Mouse (Mus musculus) liver, adult 2 months (tissue): ENCODE results near the gene Olfr1148. TPM values are rescaled to one million over a fixed set of nuclear protein-coding genes. Genes with fewer than 3 reads are reported as not detected.

ENCODE experiments used
- DNase-seq: peaks from one replicate; pipeline ENCODE4 v3.0.0-alpha.2; 2011; ENCODE audit warnings: low read depth, low spot score; ENCODE audit errors: extremely low read depth
- H3K27ac ChIP-seq: fragments of 200-500 bp; replicated peaks from 2 replicates; pipeline ENCODE4 v1.5.1; 2012; ENCODE audit warnings: low read depth, mild to moderate bottlenecking, control low read depth, inconsistent platforms, low read length; ENCODE audit not compliant: insufficient read depth
- H3K27me3 ChIP-seq: fragments of 200-500 bp; 2 replicates; pipeline ENCODE4 v1.6.1; 2012; ENCODE audit warnings: mild to moderate bottlenecking, moderate library complexity, low read length, inconsistent platforms; ENCODE audit not compliant: control insufficient read depth, insufficient read depth
- H3K36me3 ChIP-seq: fragments of 200-500 bp; 2 replicates; pipeline ENCODE4 v1.6.1; 2012; ENCODE audit warnings: low read length, inconsistent platforms; ENCODE audit not compliant: control insufficient read depth, insufficient read depth
- H3K4me1 ChIP-seq: fragments of 200-500 bp; 2 replicates; pipeline ENCODE4 v1.6.1; 2011; ENCODE audit warnings: low read length; ENCODE audit not compliant: control insufficient read depth, insufficient read depth
- H3K4me3 ChIP-seq: fragments of 200-500 bp; 2 replicates; pipeline ENCODE4 v1.5.1; 2011; ENCODE audit warnings: low read depth, mild to moderate bottlenecking, control low read depth, low read length, moderate library complexity; ENCODE audit not compliant: insufficient read depth
- H3K79me2 ChIP-seq: fragments of 200-500 bp; 2 replicates; pipeline ENCODE4 v1.6.1; 2012; ENCODE audit warnings: inconsistent platforms, mild to moderate bottlenecking, low read length, moderate library complexity; ENCODE audit not compliant: control insufficient read depth, insufficient read depth
- H3K9ac ChIP-seq: fragments of 200-500 bp; 2 replicates; pipeline ENCODE4 v1.6.1; 2012; ENCODE audit warnings: low read depth, mild to moderate bottlenecking, control low read depth, inconsistent platforms, low read length
- CTCF ChIP-seq: fragments of 200-500 bp; IDR thresholded peaks from 2 replicates; pipeline ENCODE4 v1.5.1; 2011; ENCODE audit warnings: low read depth, low read length, control low read depth
- POLR2A ChIP-seq: fragments of 200-500 bp; IDR thresholded peaks from 2 replicates; pipeline ENCODE4 v1.6.1; 2011; ENCODE audit warnings: low read length, control low read depth; ENCODE audit not compliant: insufficient read depth; ENCODE audit errors: extremely low read depth
- WGBS: fragments of 180-500 bp; shearing (Covaris S2); methylation state at CpG from one replicate; pipeline ENCODE4 v1.1.7; 2018; 5-methylcytosine and 5-hydroxymethylcytosine counted together
- polyA plus RNA-seq: library from polyadenylated mRNA; depleted of rRNA; stranded (reverse); fragments of >200 nt; gene quantifications from 2 replicates; pipeline ENCODE4 v1.2.3, GENCODE M21; 2012; rRNA removed
- total RNA-seq: library from RNA; depleted of rRNA; stranded (reverse); fragments of >200 nt; gene quantifications from 2 replicates; pipeline ENCODE4 v1.2.3, GENCODE M21; 2014; rRNA removed

Olfr1148 gene
- not detected in 2 replicates for total RNA-seq
- not detected in 2 replicates for polyA plus RNA-seq

- WGBS, result 93% methylated on average over 1 of the region's 1 CpGs
- no peaks in the 10 kb centered on the region for H3K79me2 ChIP-seq
- TF ChIP-seq POLR2A, result no peak
- no peak for TF ChIP-seq CTCF
- no peaks in the 10 kb centered on the region for H3K27me3 ChIP-seq
- no peak within 1 kb of the TSS for H3K27ac ChIP-seq
- no peaks in the 10 kb centered on the region for H3K36me3 ChIP-seq
- no peak for DNase-seq
- H3K4me1 ChIP-seq, result no peaks in the 10 kb centered on the region
- H3K9ac ChIP-seq, result no peak within 1 kb of the TSS
- H3K4me3 ChIP-seq, result no peak within 1 kb of the TSS
These were observed at the start of gene Olfr1148 for GRCm38 (mm10) chr2:87830233-87830632. Gene Olfr1148, plus strand, starts transcription at chr2:87830533.

- Histone ChIP-seq H3K27ac (no peak within 1 kb of the TSS), H3K36me3 (no peaks in the 10 kb centered on the region), H3K27me3 (no peaks in the 10 kb centered on the region), H3K4me3 (no peak within 1 kb of the TSS), H3K9ac (no peak within 1 kb of the TSS), H3K79me2 (no peaks in the 10 kb centered on the region), H3K4me1 (no peaks in the 10 kb centered on the region)
- no peak for DNase-seq
- TF ChIP-seq POLR2A, result no peak
- TF ChIP-seq CTCF, result no peak
These were observed 30.0 kb upstream of the Olfr1148 start, which contains the start of gene Olfr1143 for GRCm38 (mm10) chr2:87800292-87800691. Gene Olfr1143, plus strand, starts transcription at chr2:87800592.

DNA sequence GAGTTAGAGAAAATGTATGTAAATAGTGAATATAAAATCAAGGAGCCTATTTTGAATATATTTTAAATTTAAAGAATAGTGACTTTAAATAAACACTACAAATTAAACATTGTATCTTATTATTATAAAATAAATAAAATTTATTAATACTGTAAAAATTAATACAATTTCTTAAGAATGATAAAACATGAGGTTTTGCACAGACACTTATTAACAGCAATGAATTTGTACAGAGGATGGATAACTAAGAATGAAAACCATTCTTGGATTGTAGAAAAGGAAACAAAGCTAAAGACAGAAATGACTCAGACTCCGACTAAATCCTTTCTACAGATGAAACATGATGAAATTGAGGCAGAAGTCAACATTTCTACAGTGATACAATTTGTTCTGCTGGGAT is 20.8 kb upstream of the Olfr1148 start, which contains the start of gene Olfr1145:
Olfr1145 (plus strand) TSS at position 301 of the 400 bp plus-strand sequence.
- Histone ChIP-seq H3K79me2 (no peaks in the 10 kb centered on the region), H3K4me3 (no peak within 1 kb of the TSS), H3K36me3 (no peaks in the 10 kb centered on the region), H3K27me3 (no peaks in the 10 kb centered on the region), H3K4me1 (no peaks in the 10 kb centered on the region), H3K27ac (no peak within 1 kb of the TSS), H3K9ac (no peak within 1 kb of the TSS)
- no peak for DNase-seq
- 63% methylated on average over 1 of the region's 1 CpGs for WGBS
- no peak for TF ChIP-seq POLR2A

DNA sequence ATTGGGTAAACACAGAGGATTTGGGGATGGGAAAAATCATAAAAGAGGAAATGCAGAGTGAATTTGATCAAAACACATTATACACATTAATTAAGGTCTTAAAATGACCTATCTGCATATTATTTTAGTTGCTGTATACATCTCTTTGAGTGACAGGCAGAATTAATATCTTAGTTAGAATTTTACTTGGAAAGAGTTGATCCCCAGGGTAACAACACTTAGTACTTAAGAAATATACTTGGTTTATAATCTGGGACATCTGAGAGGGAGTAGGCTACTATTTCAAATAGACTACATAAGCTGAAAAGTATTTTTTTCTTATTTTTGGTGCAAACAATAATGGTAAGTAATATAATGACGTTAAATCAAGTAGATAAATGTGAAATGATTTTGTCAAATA is 13.4 kb downstream of the Olfr1148 start, which contains the start of gene Olfr1150-ps1:
Olfr1150-ps1 (plus strand) TSS at position 301 of the 400 bp plus-strand sequence.
- no peak within 1 kb of the TSS for H3K4me3 ChIP-seq
- H3K36me3 ChIP-seq, result no peaks in the 10 kb centered on the region
- no peak within 1 kb of the TSS for H3K9ac ChIP-seq
- 77% methylated on average over 1 of the region's 1 CpGs for WGBS
- no peak within 1 kb of the TSS for H3K27ac ChIP-seq
- no peak for TF ChIP-seq CTCF
- no peaks in the 10 kb centered on the region for H3K27me3 ChIP-seq
- peaks cover 5% of the 10 kb centered on the region; the same call in 1 of the 2 replicates for H3K4me1 ChIP-seq
- no peak for DNase-seq
- no peaks in the 10 kb centered on the region for H3K79me2 ChIP-seq

GRCm38 (mm10) chr2:87855562-87855961 is 25.2 kb downstream of the Olfr1148 start, which contains the start of gene Olfr1151:
Gene Olfr1151, plus strand, starts transcription at chr2:87855862.
- H3K27me3 ChIP-seq, result no peaks in the 10 kb centered on the region
- DNase-seq, result no peak
- 79% methylated on average over 1 of the region's 1 CpGs for WGBS
- no peaks in the 10 kb centered on the region for H3K79me2 ChIP-seq
- no peak within 1 kb of the TSS for H3K4me3 ChIP-seq
- no peak within 1 kb of the TSS for H3K27ac ChIP-seq
- H3K4me1 ChIP-seq, result no peaks in the 10 kb centered on the region
- H3K9ac ChIP-seq, result no peak within 1 kb of the TSS
- TF ChIP-seq POLR2A, result no peak
- TF ChIP-seq CTCF, result no peak
- no peaks in the 10 kb centered on the region for H3K36me3 ChIP-seq

GRCm38 (mm10) chr2:87866192-87866591 is 35.9 kb downstream of the Olfr1148 start, which contains the start of gene Olfr1152:
Gene Olfr1152, plus strand, starts transcription at chr2:87866492.
- DNase-seq, result no peak
- H3K9ac ChIP-seq, result no peak within 1 kb of the TSS
- H3K4me3 ChIP-seq, result no peak within 1 kb of the TSS
- TF ChIP-seq CTCF (no peak), POLR2A (no peak)
- no peak within 1 kb of the TSS for H3K27ac ChIP-seq
- no peaks in the 10 kb centered on the region for H3K27me3 ChIP-seq
- no peaks in the 10 kb centered on the region for H3K79me2 ChIP-seq
- H3K36me3 ChIP-seq, result no peaks in the 10 kb centered on the region
- no peaks in the 10 kb centered on the region for H3K4me1 ChIP-seq

Other genes starting within 250 kb of the Olfr1148 start
- gene Olfr1130, start 224.3 kb upstream of the Olfr1148 start, total RNA-seq, result not detected in 2 replicates
- not detected in 2 replicates for gene Olfr1130, start 224.3 kb upstream of the Olfr1148 start, polyA plus RNA-seq
- gene Olfr1131, start 203.4 kb upstream of the Olfr1148 start, total RNA-seq, result not detected in 2 replicates
- not detected in 2 replicates for gene Olfr1131, start 203.4 kb upstream of the Olfr1148 start, polyA plus RNA-seq
- gene Olfr1132, start 193.0 kb upstream of the Olfr1148 start, total RNA-seq, result not detected in 2 replicates
- gene Olfr1132, start 193.0 kb upstream of the Olfr1148 start, polyA plus RNA-seq, result not detected in 2 replicates
- not detected in 2 replicates for gene Olfr1133, start 183.2 kb upstream of the Olfr1148 start, total RNA-seq
- gene Olfr1133, start 183.2 kb upstream of the Olfr1148 start, polyA plus RNA-seq, result not detected in 2 replicates
- gene Olfr1134, start 172.1 kb upstream of the Olfr1148 start, total RNA-seq, result not detected in 2 replicates
- not detected in 2 replicates for gene Olfr1134, start 172.1 kb upstream of the Olfr1148 start, polyA plus RNA-seq
- gene Olfr1135, start 156.9 kb upstream of the Olfr1148 start, total RNA-seq, result not detected in 2 replicates
- gene Olfr1135, start 156.9 kb upstream of the Olfr1148 start, polyA plus RNA-seq, result not detected in 2 replicates
- gene Olfr1136, start 136.6 kb upstream of the Olfr1148 start, total RNA-seq, result not detected in 2 replicates
- gene Olfr1136, start 136.6 kb upstream of the Olfr1148 start, polyA plus RNA-seq, result not detected in 2 replicates
- gene Olfr1137, start 117.4 kb upstream of the Olfr1148 start, total RNA-seq, result not detected in 2 replicates
- not detected in 2 replicates for gene Olfr1137, start 117.4 kb upstream of the Olfr1148 start, polyA plus RNA-seq
- not detected in 2 replicates for gene Olfr1138, start 90.6 kb upstream of the Olfr1148 start, total RNA-seq
- not detected in 2 replicates for gene Olfr1138, start 90.6 kb upstream of the Olfr1148 start, polyA plus RNA-seq
- gene Olfr1140, start 86.8 kb upstream of the Olfr1148 start, total RNA-seq, result not detected in 2 replicates
- not detected in 2 replicates for gene Olfr1140, start 86.8 kb upstream of the Olfr1148 start, polyA plus RNA-seq
- not detected in 2 replicates for gene Olfr1141, start 76.5 kb upstream of the Olfr1148 start, total RNA-seq
- not detected in 2 replicates for gene Olfr1141, start 76.5 kb upstream of the Olfr1148 start, polyA plus RNA-seq
- gene Olfr152, start 51.0 kb upstream of the Olfr1148 start, total RNA-seq, result not detected in 2 replicates
- not detected in 2 replicates for gene Olfr152, start 51.0 kb upstream of the Olfr1148 start, polyA plus RNA-seq
- gene Olfr1143, start 29.9 kb upstream of the Olfr1148 start, total RNA-seq, result not detected in 2 replicates
- not detected in 2 replicates for gene Olfr1143, start 29.9 kb upstream of the Olfr1148 start, polyA plus RNA-seq
- not detected in 2 replicates for gene Olfr1145, start 20.7 kb upstream of the Olfr1148 start, total RNA-seq
- not detected in 2 replicates for gene Olfr1145, start 20.7 kb upstream of the Olfr1148 start, polyA plus RNA-seq
- not detected in 2 replicates for gene Olfr1150-ps1, start 13.5 kb downstream of the Olfr1148 start, total RNA-seq
- gene Olfr1150-ps1, start 13.5 kb downstream of the Olfr1148 start, polyA plus RNA-seq, result not detected in 2 replicates
- not detected in 2 replicates for gene Olfr1151, start 25.3 kb downstream of the Olfr1148 start, total RNA-seq
- gene Olfr1151, start 25.3 kb downstream of the Olfr1148 start, polyA plus RNA-seq, result not detected in 2 replicates
- not detected in 2 replicates for gene Olfr1152, start 36.0 kb downstream of the Olfr1148 start, total RNA-seq
- not detected in 2 replicates for gene Olfr1152, start 36.0 kb downstream of the Olfr1148 start, polyA plus RNA-seq
- not detected in 2 replicates for gene Olfr1153, start 64.4 kb downstream of the Olfr1148 start, total RNA-seq
- not detected in 2 replicates for gene Olfr1153, start 64.4 kb downstream of the Olfr1148 start, polyA plus RNA-seq
- not detected in 2 replicates for gene Olfr1154, start 74.6 kb downstream of the Olfr1148 start, total RNA-seq
- gene Olfr1154, start 74.6 kb downstream of the Olfr1148 start, polyA plus RNA-seq, result not detected in 2 replicates
- not detected in 2 replicates for gene Olfr1155, start 114.6 kb downstream of the Olfr1148 start, total RNA-seq
- gene Olfr1155, start 114.6 kb downstream of the Olfr1148 start, polyA plus RNA-seq, result not detected in 2 replicates
- not detected in 2 replicates for gene Olfr1156, start 122.6 kb downstream of the Olfr1148 start, total RNA-seq
- not detected in 2 replicates for gene Olfr1156, start 122.6 kb downstream of the Olfr1148 start, polyA plus RNA-seq
- gene Olfr1157, start 137.8 kb downstream of the Olfr1148 start, total RNA-seq, result not detected in 2 replicates
- not detected in 2 replicates for gene Olfr1157, start 137.8 kb downstream of the Olfr1148 start, polyA plus RNA-seq
- not detected in 2 replicates for gene Olfr74, start 144.1 kb downstream of the Olfr1148 start, total RNA-seq
- gene Olfr74, start 144.1 kb downstream of the Olfr1148 start, polyA plus RNA-seq, result not detected in 2 replicates
- not detected in 2 replicates for gene Olfr1158, start 159.6 kb downstream of the Olfr1148 start, total RNA-seq
- not detected in 2 replicates for gene Olfr1158, start 159.6 kb downstream of the Olfr1148 start, polyA plus RNA-seq
- gene Olfr1160, start 177.7 kb downstream of the Olfr1148 start, total RNA-seq, result not detected in 2 replicates
- not detected in 2 replicates for gene Olfr1160, start 177.7 kb downstream of the Olfr1148 start, polyA plus RNA-seq
- not detected in 2 replicates for gene Olfr1161, start 192.2 kb downstream of the Olfr1148 start, total RNA-seq
- not detected in 2 replicates for gene Olfr1161, start 192.2 kb downstream of the Olfr1148 start, polyA plus RNA-seq
- not detected in 2 replicates for gene Olfr73, start 207.2 kb downstream of the Olfr1148 start, total RNA-seq
- not detected in 2 replicates for gene Olfr73, start 207.2 kb downstream of the Olfr1148 start, polyA plus RNA-seq
- not detected in 2 replicates for gene Olfr1162, start 220.6 kb downstream of the Olfr1148 start, total RNA-seq
- gene Olfr1162, start 220.6 kb downstream of the Olfr1148 start, polyA plus RNA-seq, result not detected in 2 replicates
- not detected in 2 replicates for gene Olfr1163, start 241.3 kb downstream of the Olfr1148 start, total RNA-seq
- gene Olfr1163, start 241.3 kb downstream of the Olfr1148 start, polyA plus RNA-seq, result not detected in 2 replicates